Mouse (Mus musculus) heart, postnatal 10 days (tissue): ENCODE results near the gene Ephb1. TPM values are rescaled to one million over a fixed set of nuclear protein-coding genes. Genes with fewer than 3 reads are reported as not detected.

Experiments used
- DNase-seq, 2 experiments: peaks; one replicate each; pipeline ENCODE4 v3.0.0; 2021
- intact Hi-C: fragments of 180-260 bp; cut with DNase I; formaldehyde crosslinking; loops from one replicate; pipeline ENCODE4 v1.15.1; 2025
- total RNA-seq, 2 experiments: library from RNA; stranded (reverse); gene quantifications; 2 replicates each; pipeline ENCODE4 v1.2.3; 2021

Ephb1 gene
- total RNA-seq, 2 experiments from 2014 or later: 9.1 to 10.5 TPM

DNA sequence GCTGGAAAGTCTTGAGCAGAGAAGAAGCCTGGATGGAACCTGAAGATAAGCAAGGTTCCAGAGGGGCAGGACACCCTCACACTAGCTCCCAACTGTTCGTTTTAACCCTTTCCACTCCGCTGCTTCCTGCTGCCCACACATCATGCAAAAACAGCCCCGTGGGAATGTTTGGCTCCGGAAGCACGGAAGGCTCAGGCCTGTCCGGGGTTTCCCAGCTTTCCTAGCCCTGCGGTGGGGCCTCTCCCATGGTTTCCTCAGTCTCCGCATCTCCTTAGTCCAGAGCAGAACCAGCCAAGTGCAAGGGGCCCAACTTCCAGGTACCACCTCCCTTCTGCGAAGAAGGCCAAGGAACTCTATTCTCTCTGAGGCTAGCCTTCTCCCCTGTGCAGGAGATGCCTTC, 269.0 kb downstream of the Ephb1 start:
- no peak for DNase-seq
- intact Hi-C loops: no loop called here

DNA sequence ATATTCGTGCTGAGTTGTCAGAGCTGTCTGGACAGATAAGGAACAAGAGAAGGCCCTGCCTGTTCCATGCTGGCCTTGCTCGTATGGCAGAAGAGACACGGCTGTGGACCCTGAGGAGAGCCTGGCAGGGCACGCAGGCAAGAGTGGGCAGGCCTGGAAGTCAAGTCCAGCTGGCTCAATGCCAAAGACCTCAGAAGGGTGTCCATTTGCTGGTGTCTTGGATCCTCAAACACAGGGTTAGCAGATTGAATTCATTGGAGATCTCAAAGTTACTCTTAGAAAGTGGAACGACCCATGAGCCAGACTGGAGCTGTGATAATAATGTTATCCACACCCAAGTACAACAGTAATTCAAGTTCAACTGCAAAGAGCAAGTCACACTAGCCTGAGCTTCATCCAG, 273.6 kb downstream of the Ephb1 start:
- intact Hi-C loops: no loop called here
- no peak for DNase-seq

GRCm38 (mm10) chr9:102079151-102079550, 275.3 kb downstream of the Ephb1 start:
- no peak for DNase-seq
- intact Hi-C loops: no loop called here

- no peak for DNase-seq
- intact Hi-C loops: no loop called here
Measured at GRCm38 (mm10) chr9:102078238-102078637, 276.3 kb downstream of the Ephb1 start.

DNA sequence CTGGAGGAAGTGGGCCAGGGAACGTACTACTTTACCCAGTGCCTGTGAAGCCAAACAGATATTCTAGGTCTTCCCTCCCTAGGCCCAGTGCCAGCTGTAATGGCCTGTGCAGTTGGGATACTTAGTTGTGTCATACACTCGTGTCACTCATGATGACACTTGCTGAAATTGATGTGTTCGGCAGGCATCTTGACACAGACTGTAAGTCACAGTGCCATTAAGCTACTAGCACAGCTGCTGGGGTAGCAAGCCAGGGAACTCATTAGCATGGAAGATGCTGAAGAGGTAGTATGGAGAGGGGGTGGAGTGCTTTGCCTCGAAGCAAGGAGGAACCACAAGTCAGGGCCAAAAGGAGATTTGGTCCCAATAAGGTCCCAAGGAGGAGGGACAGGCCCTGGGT, 279.0 kb downstream of the Ephb1 start:
- DNase-seq: no peak
- intact Hi-C loops: no loop called here

- DNase-seq: no peak
- intact Hi-C loops: no loop called here
Measured at GRCm38 (mm10) chr9:102073404-102073803, 281.1 kb downstream of the Ephb1 start.

- DNase-seq: peak; percentile 8
- intact Hi-C loops: no loop called here
Measured at GRCm38 (mm10) chr9:102069151-102069882, 285.2 kb downstream of the Ephb1 start.

GRCm38 (mm10) chr9:102066601-102067000, 287.9 kb downstream of the Ephb1 start:
- peak; percentile 11 to 56 for DNase-seq
- intact Hi-C loops: no loop called here

DNA sequence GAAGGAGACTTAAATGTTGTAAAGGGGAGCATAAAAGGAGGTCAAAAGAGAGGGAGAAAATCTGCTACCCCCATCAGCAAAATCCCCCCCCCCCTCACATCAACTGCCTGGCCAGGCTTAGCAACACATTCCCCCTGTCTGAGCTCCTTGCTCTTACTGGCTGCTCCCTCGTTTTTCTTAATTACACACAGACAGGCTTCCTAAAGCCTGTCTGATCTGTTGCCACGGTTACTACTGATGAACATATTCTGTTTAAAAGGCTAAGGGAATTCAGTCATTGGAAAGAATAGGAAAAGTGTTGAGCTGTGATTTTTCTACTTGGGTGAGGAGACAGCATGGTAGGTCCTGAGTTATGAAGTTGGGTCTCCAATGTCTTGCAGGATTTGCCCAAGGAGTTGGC, 308.6 kb downstream of the Ephb1 start:
- no peak for DNase-seq
- intact Hi-C loops: no loop called here

GRCm38 (mm10) chr9:102045111-102045861, 309.2 kb downstream of the Ephb1 start:
- DNase-seq: no peak
- intact Hi-C loops: no loop called here

GRCm38 (mm10) chr9:102039011-102039733, 315.3 kb downstream of the Ephb1 start:
- intact Hi-C loops: loop anchor here (10.0 kb wide), 1 partner anchor 316 kb away; the partner anchor contains the start of gene Ephb1
- DNase-seq: no peak

DNA sequence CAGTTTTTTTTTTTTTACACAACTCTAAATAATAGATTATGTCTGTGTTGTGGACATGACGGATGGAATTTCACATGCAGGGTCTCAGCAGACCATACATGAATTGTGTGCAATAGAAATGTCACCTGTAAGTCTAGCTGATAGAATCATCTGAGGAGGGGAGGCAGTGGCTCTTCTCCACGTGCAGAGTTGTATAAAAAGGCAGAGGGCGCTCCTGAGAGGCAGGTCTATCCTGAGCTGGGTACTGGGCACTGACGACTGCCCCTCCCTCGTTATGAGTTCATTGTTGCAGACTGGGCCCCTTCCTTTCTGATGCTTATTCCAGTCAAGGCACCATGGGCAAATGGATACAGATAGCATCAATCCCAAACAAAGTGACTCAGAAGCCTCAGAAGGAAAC, 318.4 kb downstream of the Ephb1 start:
- no peak for DNase-seq
- intact Hi-C loops: loop anchor here (10.0 kb wide), 1 partner anchor 319 kb away; the partner anchor contains the start of gene Ephb1

- intact Hi-C loops: loop anchor here (10.0 kb wide), 1 partner anchor 322 kb away; the partner anchor contains the start of gene Ephb1
- DNase-seq: no peak
Measured at GRCm38 (mm10) chr9:102033231-102033630, 321.3 kb downstream of the Ephb1 start.

- intact Hi-C loops: loop anchor here (10.0 kb wide), 1 partner anchor 322 kb away; the partner anchor contains the start of gene Ephb1
- peak in 1 of 2 experiments; percentile 4 for DNase-seq
Measured at GRCm38 (mm10) chr9:102032376-102032775, 322.1 kb downstream of the Ephb1 start.

GRCm38 (mm10) chr9:102029661-102030060, 324.8 kb downstream of the Ephb1 start:
- no peak for DNase-seq
- intact Hi-C loops: loop anchor here (10.0 kb wide), 1 partner anchor 325 kb away; the partner anchor contains the start of gene Ephb1

DNA sequence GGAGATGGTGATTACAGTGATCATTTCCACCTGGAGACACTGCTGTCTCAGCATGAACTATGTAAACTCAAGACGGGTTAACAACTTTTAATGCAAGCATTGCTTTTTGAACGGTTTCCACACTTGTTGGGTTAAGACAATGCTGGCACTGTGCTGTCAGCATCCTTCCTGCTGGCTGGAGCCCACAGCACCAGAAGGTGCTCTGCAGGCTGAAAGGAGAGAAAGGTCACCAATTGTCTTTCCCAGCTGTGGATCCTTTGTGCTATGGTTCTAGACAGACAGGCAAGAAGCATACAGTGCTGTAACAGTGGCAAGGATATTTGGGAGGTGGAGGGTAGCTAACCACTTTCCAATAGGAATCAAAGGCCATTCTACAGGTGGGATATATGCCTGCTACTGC, 328.4 kb downstream of the Ephb1 start:
- no peak for DNase-seq
- intact Hi-C loops: no loop called here

DNA sequence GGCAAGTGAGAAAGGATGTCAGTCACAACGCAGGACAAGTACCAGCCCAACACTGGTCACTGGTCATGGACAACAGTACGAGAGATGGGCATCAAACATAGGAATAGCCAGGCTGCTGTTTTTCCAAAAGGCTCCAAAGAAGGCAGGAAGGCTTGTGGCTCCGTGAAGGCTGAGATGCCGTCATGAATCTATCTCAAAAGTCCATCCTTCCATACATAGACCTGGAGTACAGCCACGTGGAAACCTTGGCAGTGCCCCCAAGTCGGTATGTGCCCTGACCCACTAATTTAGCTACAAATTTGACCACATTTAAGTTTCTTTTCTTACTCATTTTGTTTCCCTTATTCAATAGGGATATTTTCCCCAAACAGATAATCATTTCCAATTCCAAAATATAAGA, 329.4 kb downstream of the Ephb1 start:
- DNase-seq: no peak
- intact Hi-C loops: no loop called here

DNA sequence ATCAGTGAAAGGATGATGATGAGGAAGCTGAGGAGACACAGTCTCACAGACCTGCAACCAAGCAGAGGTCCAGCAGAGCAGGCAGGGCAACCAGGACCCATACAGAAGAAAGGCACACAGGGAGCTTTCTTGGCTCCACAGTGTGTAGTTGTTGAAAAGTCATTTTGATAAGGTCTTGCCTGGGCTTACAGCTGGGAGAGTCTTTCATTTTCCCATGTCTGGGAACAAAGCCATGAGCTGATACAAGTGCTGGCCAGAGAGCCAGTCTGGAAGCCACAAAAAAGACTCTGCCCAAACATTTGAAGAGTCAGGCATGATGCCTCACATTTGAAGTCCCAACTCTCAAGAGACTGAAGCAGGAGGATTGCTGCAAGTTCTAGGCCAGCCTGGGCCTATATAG, 339.0 kb downstream of the Ephb1 start:
- intact Hi-C loops: no loop called here
- peak; percentile 50 to 61 for DNase-seq

GRCm38 (mm10) chr9:102007706-102008105, 346.8 kb downstream of the Ephb1 start:
- no peak for DNase-seq
- intact Hi-C loops: loop anchor here (2.0 to 10.0 kb wide), 3 partner anchors 317 to 693 kb away; no protein-coding TSS in a partner anchor

DNA sequence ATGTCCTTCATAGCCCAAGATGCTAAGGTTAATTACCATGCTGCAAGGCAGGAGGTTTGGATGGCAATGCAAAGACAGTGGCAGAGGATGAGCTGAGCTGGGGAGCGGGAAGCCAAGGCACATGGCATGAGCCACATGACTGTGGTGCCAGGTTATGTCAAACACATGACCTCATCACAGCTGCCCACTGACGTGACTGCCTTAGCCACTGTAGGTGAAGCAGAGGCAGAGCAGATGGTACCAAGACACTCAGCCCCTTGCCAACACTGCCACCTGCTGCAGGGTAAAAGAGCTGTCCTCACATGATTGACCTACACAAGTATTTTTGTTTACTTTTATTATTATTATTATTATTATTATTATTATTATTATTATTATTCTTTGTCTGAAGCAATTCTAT, 348.0 kb downstream of the Ephb1 start:
- peak; percentile 36 to 60 for DNase-seq
- intact Hi-C loops: loop anchor here (2.0 to 10.0 kb wide), 3 partner anchors 316 to 692 kb away; no protein-coding TSS in a partner anchor

DNA sequence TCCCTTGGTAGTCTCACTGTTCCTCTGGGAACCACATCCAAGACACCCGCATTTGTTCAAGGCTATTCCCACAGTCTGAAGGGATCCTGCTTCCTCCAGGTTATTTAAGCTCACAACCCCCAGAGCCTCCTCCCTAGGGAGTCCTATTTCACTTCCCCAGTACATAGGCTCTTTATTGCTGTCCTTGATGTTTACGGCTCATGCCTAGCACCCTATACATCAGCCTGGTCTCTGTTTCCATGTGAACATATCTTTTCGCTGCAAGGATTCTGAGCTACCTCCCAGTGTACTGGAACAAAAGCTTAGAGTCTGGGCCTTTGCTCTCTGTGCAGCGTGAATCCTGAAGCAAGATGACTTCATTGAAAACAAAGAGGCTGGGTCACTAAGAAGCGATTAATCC, 351.6 kb downstream of the Ephb1 start:
- intact Hi-C loops: loop anchor here (10.0 kb wide), 1 partner anchor 588 kb away; no protein-coding TSS in a partner anchor
- no peak for DNase-seq
